Mouse (Mus musculus) ZHBTc4 (cell line): Measurements from ENCODE around the gene Serp1.
"Not testable (repeated sequence)": the region's sequence is repeated elsewhere in the genome, so short reads cannot be mapped to it uniquely, and the experiment has no call there.

Source experiments
- DNase-seq: peaks from one replicate; pipeline ENCODE4 v3.0.0-alpha.2; 2011; ENCODE audit warnings: low read depth, low spot score

Serp1 gene

DNA sequence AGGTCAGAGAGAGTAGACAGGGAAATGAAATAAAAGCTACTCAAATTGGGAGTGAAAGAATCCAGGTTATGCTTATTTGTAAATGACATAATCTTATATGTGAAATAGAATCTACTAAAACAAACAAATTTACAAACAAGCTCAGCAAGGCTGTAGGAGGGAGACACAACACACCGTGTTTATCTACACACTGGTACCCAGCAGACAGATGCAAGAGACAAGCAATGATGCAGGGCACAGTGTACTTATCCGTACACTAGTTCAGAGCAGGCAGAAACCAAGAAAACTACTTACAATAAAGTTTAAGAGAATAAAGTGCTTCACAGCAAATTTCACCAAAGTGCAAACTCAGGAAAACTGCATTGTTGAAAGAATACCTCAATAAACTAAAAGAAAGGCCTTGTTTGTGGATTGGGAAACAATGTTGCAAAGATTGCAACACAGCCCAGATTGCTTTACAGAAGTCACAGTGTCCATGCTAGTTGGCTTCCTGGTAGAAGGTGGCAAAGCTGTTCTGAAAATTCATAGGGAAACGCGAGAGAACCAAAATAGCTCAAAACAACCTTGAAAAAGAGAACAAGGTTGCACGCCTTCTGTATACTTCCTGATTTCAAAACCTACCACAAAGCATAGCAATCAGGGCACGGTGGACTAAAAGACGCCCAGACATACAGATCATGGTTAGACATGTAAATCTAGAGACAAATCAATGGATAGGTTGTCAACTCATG is 17.5 kb downstream of the Serp1 start:
- DNase-seq = no peak

DNA sequence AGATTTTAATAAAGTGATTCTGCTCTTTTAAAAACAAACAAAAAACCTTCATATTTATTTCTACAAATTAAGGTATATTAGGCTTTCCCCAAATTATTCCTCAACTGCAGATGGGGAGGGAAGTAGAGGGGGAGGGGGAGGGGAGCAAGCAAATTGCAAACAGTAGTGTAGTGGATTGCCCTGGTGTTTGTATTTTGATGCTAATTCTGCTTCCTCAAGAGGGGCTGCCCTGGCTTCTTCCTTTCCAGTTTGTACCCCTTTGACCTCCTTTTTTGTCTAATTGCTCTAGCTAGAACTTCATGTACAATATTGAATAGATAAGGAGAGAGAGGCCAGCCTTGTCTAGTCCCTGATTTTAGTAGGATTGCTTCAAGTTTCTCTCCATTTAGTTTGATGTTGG is 21.0 kb downstream of the Serp1 start:
- DNase-seq = no peak

DNA sequence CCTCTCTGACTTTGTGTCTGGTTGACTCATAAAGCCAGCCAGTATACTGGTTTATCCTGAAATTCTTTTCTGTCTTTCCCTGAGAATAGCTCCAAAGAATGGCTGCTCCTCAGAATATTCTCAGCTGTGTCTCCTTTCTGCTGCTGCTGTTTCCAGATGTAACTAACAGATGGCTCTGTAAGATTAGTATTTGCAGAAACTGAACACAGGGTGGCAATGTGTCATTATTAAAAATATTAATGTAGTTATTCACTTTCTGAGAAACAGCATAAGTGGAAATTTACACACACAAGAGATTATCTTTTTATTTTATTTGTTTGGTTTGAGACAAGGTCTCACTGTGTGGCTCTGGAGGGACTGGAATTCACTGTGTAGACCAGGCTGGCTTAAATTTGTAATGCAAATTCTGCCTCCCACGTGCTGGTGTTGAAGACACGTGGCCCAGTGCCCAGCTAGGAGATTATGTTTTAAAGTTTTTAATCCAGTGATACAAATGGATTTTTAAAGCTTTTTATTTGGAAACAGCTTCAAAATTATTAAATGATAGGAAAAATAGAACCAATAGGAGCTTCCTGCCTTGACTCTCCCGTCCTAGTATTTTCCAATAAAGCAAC is 21.9 kb downstream of the Serp1 start:
- no peak for DNase-seq

DNA sequence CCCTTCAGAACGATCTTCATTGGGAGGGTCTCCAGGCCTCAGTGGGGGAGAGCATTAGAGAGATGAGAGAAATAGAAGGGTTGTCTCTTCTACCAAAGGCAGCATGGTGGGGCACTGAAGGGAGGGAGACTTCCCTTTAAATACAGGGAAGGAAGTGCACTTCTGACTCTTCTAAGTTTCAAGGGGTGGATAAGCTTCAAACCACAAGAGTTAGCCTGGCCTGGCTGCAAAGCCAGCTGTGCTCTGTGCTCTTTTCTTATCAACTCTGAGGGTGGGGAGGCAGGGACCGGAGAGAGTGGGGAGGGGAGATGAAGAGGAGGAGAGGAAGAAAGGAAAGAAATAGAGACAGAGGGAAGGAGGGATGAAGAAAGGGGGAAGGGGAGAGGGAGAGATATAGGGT is 23.7 kb downstream of the Serp1 start:
- DNase-seq = no peak

DNA sequence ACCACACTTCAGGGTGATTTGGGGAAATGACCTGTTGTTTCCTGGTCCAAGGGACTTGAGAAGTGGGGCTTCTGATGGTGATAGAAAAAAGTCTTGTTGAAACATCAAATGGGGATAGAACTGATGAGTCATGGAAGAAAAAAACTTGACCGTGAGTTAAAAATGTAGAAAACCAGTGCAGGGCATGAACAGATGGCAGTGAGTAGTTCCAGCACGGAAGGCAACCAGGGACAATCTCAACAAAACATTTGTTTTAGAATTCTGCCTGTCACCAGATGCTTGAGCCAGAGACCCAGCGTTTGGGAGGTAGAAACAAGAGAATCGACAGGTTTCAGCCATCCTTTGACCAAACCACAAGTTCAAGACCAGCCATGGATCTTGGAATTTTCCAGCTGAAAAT is 32.1 kb downstream of the Serp1 start:
- no peak for DNase-seq

DNA sequence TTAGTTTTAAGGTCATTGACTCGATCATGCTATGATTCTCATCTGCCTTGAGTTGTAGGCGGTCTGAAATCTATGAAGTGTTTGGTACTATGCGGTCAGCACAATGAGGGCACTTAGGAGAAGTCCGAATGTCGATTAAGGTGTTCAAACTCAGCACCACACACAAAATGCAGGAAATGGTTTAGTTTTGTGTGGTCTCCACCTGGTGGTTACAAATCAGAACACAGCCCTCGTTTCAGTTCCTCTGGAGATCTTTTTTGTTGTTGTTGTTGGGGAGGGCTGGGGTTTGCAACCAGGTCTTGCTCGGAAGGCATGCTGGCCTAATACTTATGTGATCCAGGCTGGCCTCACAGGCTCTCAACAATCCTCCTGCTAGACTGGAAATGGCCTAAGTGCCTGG is 34.9 kb downstream of the Serp1 start:
- no peak for DNase-seq

DNA sequence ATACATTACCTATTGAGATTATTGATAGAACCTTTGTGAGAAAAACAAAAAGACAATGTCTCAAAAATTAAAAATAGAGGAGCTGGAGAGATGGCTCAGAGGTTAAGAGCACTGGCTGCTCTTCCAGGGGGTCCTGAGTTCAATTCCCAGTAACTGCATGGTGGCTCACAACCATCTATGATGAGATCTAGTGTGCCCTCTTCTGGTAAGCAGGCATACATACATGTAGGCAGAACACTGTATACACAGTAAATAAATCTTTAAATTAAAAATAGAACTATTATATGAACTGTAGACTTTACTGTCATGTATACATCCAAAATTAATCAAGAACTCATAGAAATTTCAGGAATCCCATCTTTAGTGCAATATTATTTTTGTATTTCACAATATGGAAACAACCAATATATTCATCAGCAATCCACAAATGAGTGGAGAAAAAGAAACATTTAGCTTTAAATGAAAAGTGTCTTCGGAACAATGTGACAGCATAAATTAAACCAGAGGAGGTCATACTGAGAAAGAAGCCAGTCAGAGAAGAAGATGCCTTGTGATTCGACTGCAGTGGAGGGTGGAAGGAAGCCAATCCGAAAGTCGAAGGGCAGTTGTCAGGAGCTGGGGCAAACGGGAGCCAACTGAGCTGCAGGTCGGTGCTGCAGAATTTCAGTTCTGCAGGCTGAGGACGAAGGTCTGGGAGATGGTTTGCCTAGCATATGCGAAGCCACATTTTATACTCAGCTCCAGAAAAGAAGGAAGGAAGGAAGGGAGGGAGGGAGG is 37.5 kb downstream of the Serp1 start:
- DNase-seq = no peak

DNA sequence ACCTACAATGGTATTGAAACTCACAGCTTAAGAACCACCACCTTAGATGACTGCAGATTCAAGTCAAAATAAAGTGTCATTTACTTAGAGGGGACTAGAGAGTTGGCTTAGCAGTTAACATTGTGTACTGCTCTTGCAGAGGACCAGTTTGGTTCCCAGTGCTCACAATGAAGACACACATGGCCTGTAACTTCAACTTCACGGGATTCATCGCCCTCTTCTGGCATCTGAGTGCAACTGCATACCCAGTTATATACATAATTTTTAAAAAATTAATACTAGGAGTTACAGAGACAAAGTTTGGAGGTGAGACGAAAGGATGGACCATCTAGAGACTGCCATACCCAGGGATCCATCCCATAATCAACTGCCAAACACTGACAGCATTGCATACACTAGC is 38.6 kb downstream of the Serp1 start:
- peak; percentile 19 for DNase-seq

DNA sequence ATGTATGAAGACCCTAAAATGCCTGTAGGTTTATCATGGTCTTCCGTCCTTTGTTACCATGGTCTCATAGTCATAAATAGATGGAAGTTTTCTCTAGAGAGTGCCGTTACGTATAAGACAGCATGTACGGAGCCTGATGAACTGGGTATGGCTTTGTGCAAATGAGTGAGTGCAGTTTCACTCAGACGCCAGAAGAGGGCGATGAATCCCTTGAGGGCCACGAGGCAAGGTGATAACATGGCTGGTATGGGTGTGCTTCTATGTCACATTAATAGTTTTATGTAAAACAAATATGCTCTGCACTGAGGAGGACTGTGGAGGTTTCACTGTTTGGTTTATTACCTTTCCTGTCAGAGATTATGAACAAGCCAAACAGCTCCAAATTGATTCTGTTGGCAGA is 39.8 kb downstream of the Serp1 start:
- DNase-seq = peak; percentile 77

DNA sequence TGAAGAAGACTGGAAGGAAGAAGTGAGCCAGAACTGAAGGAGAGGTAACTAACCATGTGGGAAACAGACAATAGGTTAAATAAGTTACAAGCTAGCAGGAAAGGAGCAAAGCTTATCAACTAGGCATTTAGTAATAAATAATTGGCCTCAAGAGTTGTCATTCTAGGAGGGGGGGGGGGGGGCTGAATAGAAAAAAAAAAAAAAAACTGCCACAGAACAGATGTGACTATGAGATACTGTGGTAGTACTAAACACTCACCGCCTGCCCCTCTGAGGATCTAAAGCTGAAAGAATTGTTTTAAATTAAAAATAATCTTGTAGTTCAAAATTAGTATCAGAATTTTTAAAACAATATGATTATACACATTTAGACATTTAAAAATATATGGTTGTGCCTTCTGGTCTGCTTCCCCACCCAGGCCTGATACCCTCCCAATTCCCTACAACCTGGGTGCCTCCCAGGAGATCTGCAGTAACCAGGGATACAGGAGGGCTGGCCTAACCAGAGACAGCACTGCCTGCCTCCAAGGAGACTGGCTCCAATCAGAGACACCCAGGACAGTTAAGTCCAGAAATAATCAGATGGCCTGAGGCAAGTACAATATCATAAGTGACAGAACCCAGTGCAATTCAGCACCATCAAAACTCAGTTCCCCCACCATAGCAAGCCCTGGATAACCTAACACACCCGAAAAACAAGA is 46.8 kb downstream of the Serp1 start:
- no peak for DNase-seq

DNA sequence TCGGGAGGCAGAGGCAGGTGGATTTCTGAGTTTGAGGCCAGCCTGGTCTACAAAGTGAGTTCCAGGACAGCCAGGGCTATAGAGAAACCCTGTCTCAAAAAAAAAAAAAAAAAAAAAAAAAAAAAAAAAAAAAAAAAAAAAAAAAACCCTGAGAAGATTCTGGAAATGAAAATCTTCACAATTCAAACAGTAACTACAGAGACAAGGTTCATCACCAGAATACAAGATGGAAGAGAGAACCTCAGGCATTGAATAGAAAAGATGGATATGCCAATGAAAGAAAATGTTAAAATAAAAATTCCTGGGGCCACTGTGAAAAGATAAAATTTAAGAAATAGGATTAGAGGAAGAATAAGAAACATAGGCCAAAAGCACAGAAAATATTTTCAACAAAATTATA is 50.4 kb downstream of the Serp1 start:
- DNase-seq = not testable (repeated sequence)
